Mouse (Mus musculus): ENCODE measurements around the gene Abcc4.

DNA sequence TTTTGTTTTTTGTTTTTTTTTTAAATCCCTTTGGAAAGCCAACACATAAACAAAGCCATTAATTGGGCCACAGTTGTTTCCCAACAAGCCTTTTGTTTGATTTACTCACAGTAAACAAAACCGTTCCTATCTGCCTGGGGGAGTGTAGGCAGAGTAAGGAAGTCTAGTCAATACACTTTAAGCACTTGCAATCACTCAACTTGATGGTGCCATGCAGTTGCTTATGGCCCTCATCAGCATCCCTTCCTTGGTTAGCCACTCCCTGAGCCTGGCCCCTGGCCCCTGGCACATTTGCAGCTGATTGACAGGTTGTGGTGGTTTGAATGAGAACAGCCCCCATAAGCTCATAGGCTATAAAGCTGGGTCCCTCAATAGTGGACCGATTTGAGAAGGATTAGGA, 209.3 kb downstream of the Abcc4 start:
- TF ChIP-seq CTCF (IDR thresholded peaks at IDR 0.05) (no peak), POLR2A (IDR thresholded peaks at IDR 0.05; ENCODE audit: insufficient read depth, low read depth, low read length) (no peak), EP300 (IDR thresholded peaks at IDR 0.05; ENCODE audit: insufficient read depth, low read depth, low read length) (no peak)

Measured in heart, adult 2 months (tissue).